Mouse (Mus musculus) urinary bladder, postnatal 36 days (tissue): ENCODE data around the gene Gm10490.
A peak's percentile ranks its signal among the peaks of the same experiment; 100 is the strongest.
"Not testable (repeated sequence)": the region's sequence is repeated elsewhere in the genome, so short reads cannot be mapped to it uniquely, and the experiment has no call there.

Experiments used
- DNase-seq, 2 experiments: peaks; one replicate each; pipeline ENCODE4 v3.0.0; 2022; ENCODE audit warnings: low spot score in 2 of 2, mixed read lengths in 1 of 2

Gm10490 gene

GRCm38 (mm10) chrX:7909242-7909641, at the start of gene Gm10490:
TSS of gene Gm10490 (plus strand) at chrX:7909542.
- not testable (repeated sequence) for DNase-seq

GRCm38 (mm10) chrX:7863181-7863580, 46.2 kb upstream of the Gm10490 start:
- no peak for DNase-seq

- no peak for DNase-seq
Measured at GRCm38 (mm10) chrX:7864551-7864950, 44.8 kb upstream of the Gm10490 start.

- no peak for DNase-seq
Measured at GRCm38 (mm10) chrX:7865343-7865742, 44.0 kb upstream of the Gm10490 start.

GRCm38 (mm10) chrX:7865786-7866185, 43.6 kb upstream of the Gm10490 start:
- no peak for DNase-seq

GRCm38 (mm10) chrX:7867141-7867540, 42.2 kb upstream of the Gm10490 start:
- no peak for DNase-seq

DNA sequence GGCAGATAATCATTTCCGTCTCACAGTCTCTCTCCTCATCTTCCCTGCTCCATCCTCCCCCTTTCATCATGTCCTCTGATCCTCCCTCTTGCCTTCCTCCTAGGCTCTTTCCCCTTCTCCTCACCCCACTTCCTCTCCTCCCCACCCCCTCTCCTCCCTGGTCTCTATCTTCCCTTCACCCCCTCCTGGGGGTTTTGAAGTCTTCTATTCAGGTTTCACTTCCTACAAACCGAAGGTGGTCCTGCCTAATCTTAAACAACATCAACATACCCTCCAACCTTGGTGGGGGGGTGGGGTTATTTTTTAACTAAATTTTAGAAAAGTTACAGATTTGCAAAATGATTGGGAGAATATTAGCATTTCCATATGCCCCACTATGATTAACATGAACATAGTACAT, 40.8 kb upstream of the Gm10490 start:
- no peak for DNase-seq

- no peak for DNase-seq
Measured at GRCm38 (mm10) chrX:7869826-7870225, 39.5 kb upstream of the Gm10490 start.

DNA sequence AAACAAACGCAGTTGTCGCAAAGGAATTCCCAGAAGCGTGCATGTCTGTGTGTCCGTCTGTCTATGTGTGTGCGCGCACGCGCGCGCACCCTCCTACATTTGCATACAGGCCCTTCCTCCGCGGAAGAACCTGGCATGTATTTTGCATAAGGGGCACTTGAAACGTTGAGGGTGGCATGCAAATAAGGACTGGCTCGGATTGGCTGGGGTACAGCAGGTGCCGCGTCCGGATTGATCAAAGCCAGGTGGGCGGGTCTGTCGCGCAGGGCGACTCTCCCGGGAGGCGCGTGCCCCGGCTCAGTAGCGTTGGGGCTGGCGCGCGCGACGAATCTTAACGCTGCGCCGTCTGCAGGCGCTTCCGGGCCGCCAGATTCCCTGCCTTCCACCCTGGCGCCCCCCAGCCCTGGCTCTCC, 31.3 kb upstream of the Gm10490 start, which contains the start of gene Pim2:
Pim2 (plus strand) TSS at position 256 of the 413 bp plus-strand sequence.
- DNase-seq, result peak; percentile 59 to 77

DNA sequence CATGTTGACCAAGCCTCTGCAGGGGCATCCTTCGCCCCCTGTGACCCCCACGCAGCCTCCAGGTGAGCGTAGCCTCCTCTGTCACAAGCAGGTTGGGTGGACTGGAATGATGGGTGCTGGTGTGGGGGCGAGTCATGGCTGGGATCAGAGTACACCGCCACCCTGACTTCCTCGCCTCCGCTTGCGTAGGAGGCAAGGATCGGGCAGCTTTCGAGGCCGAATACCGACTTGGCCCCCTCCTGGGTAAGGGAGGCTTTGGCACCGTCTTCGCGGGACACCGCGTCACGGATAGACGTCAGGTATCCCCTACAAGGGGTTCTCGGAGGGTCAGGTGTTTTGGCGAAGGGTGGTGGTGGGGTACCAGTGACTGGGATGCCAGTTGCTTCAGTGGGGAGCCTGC, 30.8 kb upstream of the Gm10490 start:
- DNase-seq, result no peak

DNA sequence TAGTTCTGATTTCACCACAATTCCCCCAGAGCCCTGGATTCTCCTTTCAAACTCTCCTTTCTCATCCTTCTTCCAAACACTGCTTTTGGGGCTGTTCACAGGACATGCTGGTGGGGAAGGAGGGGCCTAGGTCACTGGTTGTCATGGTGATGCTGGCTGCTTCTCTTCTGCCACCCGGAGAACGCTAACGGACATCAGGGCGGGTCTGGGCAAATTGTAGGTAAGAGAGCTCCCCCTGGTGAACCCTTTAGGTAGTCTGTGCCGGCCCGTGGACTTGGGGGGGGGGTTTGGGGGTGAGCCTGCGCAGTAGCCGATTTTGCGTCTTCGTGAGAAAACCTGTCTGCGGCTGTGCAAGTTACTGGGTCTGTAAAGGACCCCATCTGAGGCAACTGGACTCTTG, 29.5 kb upstream of the Gm10490 start:
- peak; percentile 11 to 47 for DNase-seq

- DNase-seq, result peak; percentile 71 to 89
Measured at GRCm38 (mm10) chrX:7883841-7884567, 25.3 kb upstream of the Gm10490 start, which contains the start of gene Slc35a2. TSS of gene Slc35a2 (plus strand) at chrX:7884028.

- DNase-seq, result no peak
Measured at GRCm38 (mm10) chrX:7898211-7898610, 11.1 kb upstream of the Gm10490 start.

DNA sequence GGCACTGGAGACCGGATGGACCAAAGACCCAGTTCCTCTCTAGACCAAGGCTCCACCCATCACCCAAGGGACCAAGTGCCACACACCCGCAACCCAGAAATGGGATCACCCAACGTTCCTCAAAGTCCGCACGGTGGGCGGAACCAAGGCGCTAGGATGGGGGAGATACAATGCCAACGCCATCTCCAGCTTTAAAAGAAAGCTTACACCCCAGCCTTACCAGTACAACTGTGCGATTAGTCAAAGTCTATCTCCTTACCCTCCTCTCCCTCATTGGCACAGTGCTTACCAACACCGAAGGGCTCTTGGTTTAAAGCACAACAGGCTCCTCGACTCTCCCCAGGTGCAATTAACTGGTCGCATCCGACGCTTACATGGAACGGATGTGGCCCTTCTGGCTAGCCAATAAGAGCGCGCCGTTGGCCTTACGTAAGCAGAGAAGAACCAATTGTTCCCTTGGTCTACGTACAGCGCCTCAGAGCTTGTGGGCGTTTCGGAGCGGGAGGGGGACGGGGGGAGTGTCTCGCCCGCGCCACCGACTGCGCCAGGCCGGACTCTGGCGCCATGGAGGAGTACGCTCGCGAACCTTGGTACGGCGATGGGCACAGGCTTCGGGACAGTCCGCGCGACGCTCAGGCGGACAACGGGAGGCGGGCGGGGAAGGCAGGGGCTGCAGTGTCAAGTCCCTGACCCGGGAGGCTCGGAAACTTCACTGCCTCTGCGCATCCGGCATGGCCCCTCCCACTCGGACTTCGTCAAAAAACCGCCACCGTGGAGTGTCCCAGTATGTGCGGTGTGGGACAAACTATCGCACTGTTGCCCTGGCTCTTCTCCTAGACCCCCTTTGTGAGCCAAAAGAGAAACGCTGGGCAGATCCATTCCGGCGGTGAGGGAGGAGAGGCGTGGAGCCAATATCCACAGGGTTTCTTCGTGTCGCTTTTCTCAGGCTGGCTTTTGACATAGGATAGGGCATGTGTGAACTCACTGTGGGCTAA, 10.2 kb upstream of the Gm10490 start, which contains the start of the genes Pqbp1 and Timm17b:
Pqbp1 (minus strand) TSS at position 390 of the 995 bp plus-strand sequence.
Timm17b (plus strand) TSS at position 478 of the 995 bp plus-strand sequence.
- DNase-seq, result peak; percentile 73 to 87

DNA sequence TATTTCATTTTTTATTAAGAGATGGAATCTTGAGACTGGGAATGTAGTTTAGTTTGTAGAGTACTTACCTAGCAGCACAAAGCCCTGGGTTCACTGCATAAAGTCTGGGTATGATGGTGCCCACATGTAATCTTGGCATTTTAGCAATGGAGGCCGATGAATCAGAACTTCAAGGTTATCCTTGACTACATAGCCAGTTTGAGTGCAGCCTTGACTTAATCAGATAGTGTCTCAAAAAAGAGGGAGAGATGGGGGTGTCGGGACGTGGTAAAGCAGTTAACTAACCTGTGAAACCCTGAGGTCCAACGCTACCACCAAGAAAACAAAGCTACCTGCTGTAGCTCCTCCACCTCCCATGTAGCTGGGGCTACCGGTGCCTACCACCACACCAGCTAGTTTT, 4.9 kb upstream of the Gm10490 start:
- no peak for DNase-seq

DNA sequence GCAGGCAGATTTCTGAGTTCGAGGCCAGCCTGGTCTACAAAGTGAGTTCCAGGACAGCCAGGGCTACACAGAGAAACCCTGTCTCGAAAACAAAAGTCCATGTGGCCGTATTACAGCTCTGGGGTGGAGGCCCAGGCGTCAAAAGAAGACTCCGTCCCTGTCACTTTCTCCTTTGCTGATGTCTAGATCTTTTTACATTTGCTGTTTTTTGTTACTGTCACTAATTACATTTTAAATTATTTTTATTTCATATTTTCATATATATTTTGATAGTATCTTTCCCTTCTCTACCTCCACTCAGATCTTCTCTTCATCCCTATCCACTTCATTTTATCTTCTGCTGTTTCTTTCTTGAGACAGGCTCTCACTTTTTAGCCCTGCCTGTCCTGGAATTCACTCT, 1.6 kb upstream of the Gm10490 start, which contains the start of gene Gm10491:
Gm10491 (minus strand) TSS at position 101 of the 400 bp plus-strand sequence.
- no peak for DNase-seq

- DNase-seq, result no peak
Measured at GRCm38 (mm10) chrX:7910473-7910872, 1.1 kb downstream of the Gm10490 start.

DNA sequence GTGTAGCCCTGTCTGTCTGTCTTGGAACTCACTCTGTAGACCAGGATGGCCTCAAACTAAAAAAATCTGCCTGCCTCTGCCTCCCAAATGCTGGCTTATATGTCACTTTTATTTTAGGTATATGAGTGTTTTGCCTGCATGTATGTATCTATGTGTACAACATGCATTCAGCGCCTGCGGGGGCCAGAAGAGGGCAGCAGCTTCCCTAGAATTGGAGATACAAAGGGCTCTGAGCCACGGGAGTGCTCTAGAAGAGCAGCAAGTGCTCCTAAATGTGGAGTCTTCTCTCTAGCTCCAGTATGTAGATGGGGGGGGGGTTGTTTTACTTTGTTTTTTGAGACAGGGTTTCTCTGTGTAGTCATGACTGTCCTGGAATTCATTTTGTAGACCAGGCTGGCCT, 6.3 kb downstream of the Gm10490 start:
- DNase-seq, result peak in 1 of 2 experiments; percentile 30

DNA sequence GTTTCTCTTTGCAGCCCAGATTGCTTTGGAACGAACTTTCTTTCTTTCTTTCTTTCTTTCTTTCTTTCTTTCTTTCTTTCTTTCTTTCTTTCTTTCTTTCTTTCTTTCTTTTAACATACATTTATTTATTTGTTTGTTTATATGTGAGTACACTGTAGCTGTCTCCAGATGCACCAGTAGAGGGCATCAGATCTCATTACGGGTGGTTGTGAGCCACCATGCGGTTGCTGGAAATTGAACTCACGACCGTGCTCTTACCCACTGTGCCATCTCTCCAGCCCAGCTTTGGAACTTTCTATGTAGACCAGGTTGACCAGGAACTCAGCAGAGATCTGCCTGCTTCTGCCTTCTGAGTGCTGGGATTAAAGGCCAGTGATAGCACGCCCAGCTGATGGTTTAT, 8.6 kb downstream of the Gm10490 start:
- not testable (repeated sequence) for DNase-seq

DNA sequence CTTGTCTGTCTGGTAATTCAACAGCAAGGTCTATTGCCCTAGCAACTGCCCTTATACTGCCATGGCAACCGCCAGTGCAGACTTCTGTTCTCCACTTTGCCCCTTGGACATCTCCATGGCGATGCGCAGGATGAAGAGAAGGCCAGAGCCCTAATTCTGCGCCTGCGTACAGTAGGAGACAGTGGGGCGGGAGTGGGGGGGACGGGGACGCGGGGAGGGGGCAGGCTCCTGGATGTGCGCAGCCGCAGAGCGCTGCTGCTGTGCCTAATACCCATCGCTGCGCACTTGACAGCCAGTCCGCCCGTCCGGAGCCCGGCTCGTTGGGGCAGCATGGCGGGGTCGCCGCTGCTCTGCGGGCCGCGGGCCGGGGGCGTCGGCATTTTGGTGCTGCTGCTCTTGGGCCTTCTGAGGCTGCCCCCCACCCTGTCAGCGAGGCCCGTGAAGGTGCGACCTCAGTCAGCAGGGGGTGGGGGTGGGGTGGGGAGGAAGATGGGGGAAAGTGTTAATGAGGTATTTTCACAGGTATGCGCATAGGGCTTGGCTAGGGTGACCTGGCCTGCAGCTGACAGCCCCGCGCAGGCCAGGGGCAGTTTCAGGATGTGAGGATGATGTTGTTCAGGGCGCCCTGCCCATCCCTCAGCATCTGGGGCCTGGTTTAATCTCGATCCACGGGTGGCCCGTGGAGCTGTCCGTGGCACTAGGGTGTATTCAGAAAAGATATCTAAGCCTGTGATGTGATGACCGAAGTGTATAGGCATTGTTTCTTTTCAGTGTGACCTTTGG, 10.4 kb downstream of the Gm10490 start, which contains the start of gene Pcsk1n:
Pcsk1n (plus strand) TSS at position 222 of the 783 bp plus-strand sequence.
- DNase-seq, result no peak

- no peak for DNase-seq
Measured at GRCm38 (mm10) chrX:7922032-7922431, 12.7 kb downstream of the Gm10490 start.
